Mouse (Mus musculus) E14TG2a.4 (cell line): Measurements from ENCODE around the gene Immp2l.

ENCODE experiments used
- CTCF ChIP-seq: conservative IDR thresholded peaks from 2 replicates; pipeline ENCODE4 v1.5.1; 2014; ENCODE audit warnings: low read length
- POU5F1 ChIP-seq: IDR thresholded peaks from 2 replicates; pipeline ENCODE4 v1.6.1; 2014; ENCODE audit warnings: low read length, borderline replicate concordance

DNA sequence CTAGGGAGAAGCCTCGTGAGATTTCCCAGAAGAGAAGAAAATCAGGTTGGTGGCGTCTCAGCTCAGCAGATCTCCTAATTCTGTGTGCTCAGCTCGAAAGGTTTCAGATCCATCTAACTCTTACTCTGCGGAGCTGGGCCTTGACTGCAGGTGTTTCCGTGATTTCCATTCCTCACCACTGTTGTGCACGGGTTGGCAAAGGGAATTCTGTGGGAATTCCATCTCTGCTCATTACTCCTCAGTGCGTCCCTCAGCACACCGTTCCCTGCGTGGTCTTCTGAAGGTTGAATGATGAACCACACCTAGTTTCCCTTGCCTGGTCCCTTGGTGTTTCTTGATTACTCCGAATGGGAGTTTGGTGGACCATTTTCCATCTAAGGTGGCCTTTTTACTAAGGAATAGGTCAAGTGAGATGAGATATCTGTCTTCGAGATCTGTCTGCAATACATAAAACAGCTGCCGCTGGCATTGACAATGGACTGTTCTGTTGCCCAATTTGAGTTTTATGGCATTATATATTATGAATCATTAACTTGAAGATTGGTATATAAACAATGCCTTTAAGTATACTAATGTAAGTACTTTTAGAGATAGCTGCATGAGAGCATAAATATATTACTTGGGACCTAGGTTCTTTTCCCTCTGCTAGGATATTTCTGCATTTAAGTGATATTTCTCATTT is 23.3 kb downstream of the Immp2l start:
- no peak for TF ChIP-seq CTCF
- no peak for TF ChIP-seq POU5F1
